Mouse (Mus musculus) forebrain, embryonic 15.5 days (tissue): ENCODE results near the gene Fndc7. TPM values are rescaled to one million over a fixed set of nuclear protein-coding genes. Genes with fewer than 3 reads are reported as not detected.

Source experiments
- ATAC-seq: fragments of 200-750 bp; cut with Nextera tagmentation; replicated peaks from 2 replicates; pipeline ENCODE4 v1.8.0; 2017; ENCODE audit warnings: mild to moderate bottlenecking, moderate TSS enrichment, moderate library complexity
- H3K27ac ChIP-seq: fragments of 300-500 bp; sonication (generic); replicated peaks from 2 replicates; pipeline ENCODE4 v1.5.1; 2015; ENCODE audit warnings: mild to moderate bottlenecking, inconsistent platforms
- H3K27me3 ChIP-seq: fragments of 300-500 bp; sonication (generic); 2 replicates; pipeline ENCODE4 v1.6.1; 2015; ENCODE audit warnings: inconsistent platforms
- H3K36me3 ChIP-seq: fragments of 300-500 bp; sonication (generic); 2 replicates; pipeline ENCODE4 v1.6.1; 2015; ENCODE audit warnings: mild to moderate bottlenecking, inconsistent platforms
- H3K4me1 ChIP-seq: fragments of 300-500 bp; sonication (generic); 2 replicates; pipeline ENCODE4 v1.6.1; 2015; ENCODE audit warnings: inconsistent platforms
- H3K4me2 ChIP-seq: fragments of 300-500 bp; sonication (generic); replicated peaks from 2 replicates; pipeline ENCODE4 v1.6.1; 2015; ENCODE audit warnings: mild to moderate bottlenecking, inconsistent platforms
- H3K4me3 ChIP-seq: fragments of 300-500 bp; sonication (generic); 2 replicates; pipeline ENCODE4 v1.5.1; 2015; ENCODE audit warnings: mild to moderate bottlenecking, inconsistent platforms
- H3K9ac ChIP-seq: fragments of 300-500 bp; sonication (generic); replicated peaks from 2 replicates; pipeline ENCODE4 v1.6.1; 2015; ENCODE audit warnings: mild to moderate bottlenecking, inconsistent platforms
- H3K9me3 ChIP-seq: fragments of 300-500 bp; sonication (generic); 2 replicates; pipeline ENCODE4 v1.6.1; 2016; ENCODE audit warnings: inconsistent platforms
- WGBS: fragments of 180-500 bp; shearing (Covaris S2); methylation state at CpG from one replicate; pipeline ENCODE4 v1.1.7; 2015; ENCODE audit warnings: mixed read lengths; 5-methylcytosine and 5-hydroxymethylcytosine counted together
- polyA plus RNA-seq: library from polyadenylated mRNA; unstranded; fragments of >200 nt; fragmentation: Nextera tagmentation; extraction: Ambion mirVana; gene quantifications from 2 replicates; pipeline ENCODE4 v1.2.1, GENCODE M21; 2015

Fndc7 gene
- polyA plus RNA-seq, 1 experiment from 2014 or later = not detected

DNA sequence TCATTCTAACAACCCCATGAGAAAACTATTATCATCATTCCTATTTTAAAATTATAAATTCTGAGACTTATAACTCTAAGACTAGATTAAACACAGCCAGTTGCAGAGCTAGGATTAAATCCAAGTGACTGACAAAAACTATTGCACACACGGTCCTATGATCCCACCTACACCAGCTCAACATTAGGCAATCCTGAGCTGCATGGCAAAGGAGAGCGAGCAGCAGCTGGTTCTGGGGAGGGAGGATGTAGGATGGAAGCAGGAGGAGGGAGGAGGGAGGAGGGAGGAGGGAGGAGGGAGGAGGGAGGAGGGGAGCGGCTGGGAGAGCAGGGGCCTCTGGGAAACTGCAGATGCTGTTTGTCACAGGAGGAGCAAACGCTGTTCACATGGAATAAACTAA, 74.2 kb downstream of the Fndc7 start:
- ATAC-seq = no peak
- no peak overlapping the region for H3K27ac ChIP-seq
- no peaks in the 10 kb centered on the region for H3K9me3 ChIP-seq
- no peak overlapping the region for H3K4me3 ChIP-seq
- no peak overlapping the region for H3K4me2 ChIP-seq
- WGBS = 84% methylated on average over 4 of the region's 4 CpGs
- H3K4me1 ChIP-seq = no peaks in the 10 kb centered on the region
- H3K36me3 ChIP-seq = no peaks in the 10 kb centered on the region
- H3K9ac ChIP-seq = no peak overlapping the region
- no peaks in the 10 kb centered on the region for H3K27me3 ChIP-seq

DNA sequence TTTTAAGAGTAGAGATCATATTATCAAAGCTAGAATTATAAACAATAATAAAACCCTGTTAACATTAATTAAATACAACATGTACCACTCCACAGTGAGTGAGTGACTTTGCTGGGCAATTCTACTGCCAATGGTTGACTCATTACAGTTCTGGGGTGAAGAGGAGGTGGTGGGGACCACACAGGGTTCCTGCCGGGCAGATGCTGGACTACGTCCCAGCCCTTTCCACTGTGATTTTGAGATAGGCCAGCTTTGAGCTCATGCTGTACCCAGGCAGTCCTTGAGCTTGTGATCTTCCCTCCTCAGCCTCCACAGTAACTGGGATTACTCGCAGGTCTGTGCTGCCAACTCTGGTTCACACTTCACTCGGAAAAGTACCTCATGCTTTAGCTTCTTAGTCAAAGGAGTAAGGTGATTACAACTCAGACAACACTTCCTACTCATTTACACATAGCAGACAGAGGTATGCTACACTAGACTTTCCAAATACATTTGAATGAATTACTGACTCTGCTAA, 79.0 kb downstream of the Fndc7 start:
- Histone ChIP-seq H3K36me3 (no peaks in the 10 kb centered on the region), H3K27me3 (no peaks in the 10 kb centered on the region), H3K9me3 (no peaks in the 10 kb centered on the region), H3K4me3 (no peak overlapping the region), H3K27ac (no peak overlapping the region), H3K9ac (no peak overlapping the region), H3K4me2 (no peak overlapping the region), H3K4me1 (no peaks in the 10 kb centered on the region)
- 82% methylated on average over 4 of the region's 4 CpGs for WGBS
- no peak for ATAC-seq

DNA sequence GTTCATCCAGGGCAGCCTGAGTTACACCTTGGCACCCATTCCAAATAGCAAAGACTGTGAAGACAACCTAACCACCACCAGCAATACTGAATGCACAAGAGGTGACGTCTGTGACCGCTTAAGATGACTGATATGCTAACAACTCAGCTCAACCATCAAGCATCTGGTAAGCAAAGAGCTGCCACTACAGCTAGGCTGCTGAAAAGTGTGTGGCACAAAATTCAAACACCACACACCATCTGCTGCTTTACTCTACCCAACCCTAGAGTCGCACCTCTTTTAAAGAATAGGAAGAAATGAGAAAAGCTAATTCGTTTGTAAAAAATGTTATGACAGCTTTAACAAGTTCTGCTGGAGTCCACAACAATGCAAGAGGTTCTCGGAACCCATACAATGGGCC, 84.2 kb downstream of the Fndc7 start:
- Histone ChIP-seq H3K9me3 (no peaks in the 10 kb centered on the region), H3K4me1 (no peaks in the 10 kb centered on the region), H3K4me3 (no peak overlapping the region), H3K4me2 (no peak overlapping the region), H3K27ac (no peak overlapping the region), H3K9ac (no peak overlapping the region), H3K36me3 (peaks cover 5% of the 10 kb centered on the region; the same call in 1 of the 2 replicates), H3K27me3 (no peaks in the 10 kb centered on the region)
- WGBS = 44% methylated on average over 5 of the region's 5 CpGs
- ATAC-seq = no peak

Other genes starting within 250 kb of the Fndc7 start
- gene Clcc1, start 236.1 kb downstream of the Fndc7 start, polyA plus RNA-seq = 49.6 and 56.9 TPM in 2 replicates
- gene Gpsm2, start 167.7 kb downstream of the Fndc7 start, polyA plus RNA-seq = 38.6 and 43.3 TPM in 2 replicates
- not detected in 2 replicates for gene Aknad1, start 150.3 kb downstream of the Fndc7 start, polyA plus RNA-seq
- gene Stxbp3, start 49.5 kb downstream of the Fndc7 start, polyA plus RNA-seq = 13.3 and 14.7 TPM in 2 replicates
- 60.7 and 66.9 TPM in 2 replicates for gene Prpf38b, start 21.7 kb upstream of the Fndc7 start, polyA plus RNA-seq
- 1.2 and 1.6 TPM in 2 replicates for gene Henmt1, start 49.9 kb upstream of the Fndc7 start, polyA plus RNA-seq
- 0.75 and 0.78 TPM in 2 replicates for gene Gm9857, start 50.4 kb upstream of the Fndc7 start, polyA plus RNA-seq
- 13.8 and 16.0 TPM in 2 replicates for gene Fam102b, start 137.6 kb upstream of the Fndc7 start, polyA plus RNA-seq
- not detected in 2 replicates for gene Slc25a54, start 190.5 kb upstream of the Fndc7 start, polyA plus RNA-seq
- 4.1 TPM in 2 replicates for gene Slc25a24, start 233.1 kb upstream of the Fndc7 start, polyA plus RNA-seq